Mouse (Mus musculus): ENCODE measurements at regions not wholly inside any gene's neighbourhood (a gene's known extent, or its start where the extent isn't known, plus 50 kb on each side); places are given as distances from the start of the nearest gene placed in this dataset.

DNA sequence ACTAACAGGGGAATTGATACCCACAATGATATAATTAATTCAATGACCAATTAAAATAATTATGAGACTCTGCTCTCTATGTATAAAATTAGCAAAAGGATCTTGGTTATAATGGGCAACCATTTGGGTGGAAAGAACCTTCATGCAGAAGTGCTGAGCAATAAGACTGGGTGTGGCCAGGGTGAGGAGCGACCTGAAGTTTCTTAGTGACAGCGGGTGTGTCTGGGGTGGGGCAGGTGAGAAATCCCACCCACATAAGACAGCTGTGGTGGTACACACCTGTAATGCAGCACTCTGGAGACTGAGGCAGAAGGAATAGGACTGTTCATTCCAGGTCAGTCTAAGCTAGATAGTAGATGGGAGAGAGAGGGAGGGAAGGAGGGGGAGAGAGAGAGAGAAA, 51.9 kb upstream of the Ctnnb1 start:
- no peak for ATAC-seq (replicated peaks; ENCODE audit: low FRiP score, low TSS enrichment, poor library complexity, severe bottlenecking)

All from megakaryocyte-erythroid progenitor cell, adult 5-6 weeks (primary cell).